Mouse (Mus musculus) neural tube, embryonic 11.5 days (tissue): ENCODE measurements around the gene Gm49395. TPM values are rescaled to one million over a fixed set of nuclear protein-coding genes. Genes with fewer than 3 reads are reported as not detected.

ENCODE experiments used
- ATAC-seq: fragments of 200-750 bp; cut with Nextera tagmentation; 2 replicates; pipeline ENCODE4 v1.8.0; 2017; ENCODE audit warnings: moderate number of reproducible peaks, mild to moderate bottlenecking, moderate TSS enrichment, moderate library complexity; ENCODE audit not compliant: insufficient read depth, low FRiP score, low TSS enrichment
- DNase-seq: peaks from one replicate; pipeline ENCODE4 v3.0.0-alpha.2; 2015; ENCODE audit warnings: low spot score
- H3K27ac ChIP-seq: fragments of 300-500 bp; sonication (generic); 2 replicates; pipeline ENCODE4 v1.5.1; 2014; ENCODE audit warnings: low read depth, mild to moderate bottlenecking, low read length
- H3K27me3 ChIP-seq: fragments of 300-500 bp; sonication (generic); 2 replicates; pipeline ENCODE4 v1.6.1; 2014; ENCODE audit warnings: mild to moderate bottlenecking, low read length, mixed read lengths; ENCODE audit not compliant: control insufficient read depth, insufficient read depth
- H3K36me3 ChIP-seq: fragments of 300-500 bp; sonication (generic); 2 replicates; pipeline ENCODE4 v1.6.1; 2014; ENCODE audit warnings: mild to moderate bottlenecking, low read length, moderate library complexity, mixed read lengths; ENCODE audit not compliant: control insufficient read depth, insufficient read depth
- H3K4me1 ChIP-seq: fragments of 300-500 bp; sonication (generic); 2 replicates; pipeline ENCODE4 v1.6.1; 2014; ENCODE audit warnings: low read length, mixed read lengths; ENCODE audit not compliant: control insufficient read depth, insufficient read depth
- H3K4me2 ChIP-seq: fragments of 300-500 bp; sonication (generic); 2 replicates; pipeline ENCODE4 v1.6.1; 2014; ENCODE audit warnings: low read depth, mild to moderate bottlenecking, moderate library complexity
- H3K4me3 ChIP-seq: fragments of 300-500 bp; sonication (generic); 2 replicates; pipeline ENCODE4 v1.5.1; 2014; ENCODE audit warnings: low read depth, low read length
- H3K9ac ChIP-seq: fragments of 300-500 bp; sonication (generic); 2 replicates; pipeline ENCODE4 v1.6.1; 2014; ENCODE audit warnings: mild to moderate bottlenecking, low read length
- H3K9me3 ChIP-seq: fragments of 300-500 bp; sonication (generic); 2 replicates; pipeline ENCODE4 v1.6.1; 2016; ENCODE audit warnings: low read length; ENCODE audit not compliant: control insufficient read depth
- WGBS: fragments of 180-500 bp; shearing (Covaris S2); extraction: QIAGEN DNeasy Blood & Tissue Kit; methylation state at CpG from one replicate; pipeline ENCODE4 v1.1.7; 2014; 5-methylcytosine and 5-hydroxymethylcytosine counted together
- polyA plus RNA-seq: library from polyadenylated mRNA; unstranded; fragments of >200 nt; fragmentation: Nextera tagmentation; extraction: Ambion mirVana; gene quantifications from 2 replicates; pipeline ENCODE4 v1.2.1, GENCODE M21; 2014

Gene Gm49395
- polyA plus RNA-seq, 1 experiment from 2014 or later: 3.7 TPM

- Histone ChIP-seq H3K36me3 (no peaks in the 10 kb centered on the region), H3K9me3 (no peaks in the 10 kb centered on the region), H3K4me3 (no peak overlapping the region), H3K4me2 (no peak overlapping the region), H3K27ac (no peak overlapping the region), H3K9ac (no peak overlapping the region), H3K4me1 (no peaks in the 10 kb centered on the region), H3K27me3 (no peaks in the 10 kb centered on the region)
- DNase-seq (no peak), ATAC-seq (no peak)
- WGBS: 90% methylated on average over 8 of the region's 8 CpGs
Measured at GRCm38 (mm10) chr13:115107436-115107835, 5.7 kb upstream of the Gm49395 start.

- no peak overlapping the region for H3K9ac ChIP-seq
- 85% methylated on average over 10 of the region's 10 CpGs for WGBS
- H3K27ac ChIP-seq: no peak overlapping the region
- no peaks in the 10 kb centered on the region for H3K27me3 ChIP-seq
- ATAC-seq (no peak), DNase-seq (no peak)
- no peaks in the 10 kb centered on the region for H3K9me3 ChIP-seq
- H3K4me3 ChIP-seq: no peak overlapping the region
- peaks cover 1% of the 10 kb centered on the region; the same call in 1 of the 2 replicates for H3K4me1 ChIP-seq
- H3K4me2 ChIP-seq: no peak overlapping the region
- H3K36me3 ChIP-seq: no peaks in the 10 kb centered on the region
Measured at GRCm38 (mm10) chr13:115106183-115106582, 4.5 kb upstream of the Gm49395 start.

- H3K4me1 ChIP-seq: peaks cover 2% of the 10 kb centered on the region; the same call in 1 of the 2 replicates
- ATAC-seq (no peak), DNase-seq (no peak)
- no peaks in the 10 kb centered on the region for H3K9me3 ChIP-seq
- H3K27me3 ChIP-seq: 0 out of 2 replicates have a peak, but pooled peaks cover 5% of the 10 kb centered on the region
- H3K4me3 ChIP-seq: no peak overlapping the region
- no peak overlapping the region for H3K9ac ChIP-seq
- no peak overlapping the region for H3K4me2 ChIP-seq
- no peak overlapping the region for H3K27ac ChIP-seq
- no peaks in the 10 kb centered on the region for H3K36me3 ChIP-seq
- 97% methylated on average over 2 of the region's 2 CpGs for WGBS
Measured at GRCm38 (mm10) chr13:115102754-115103153, 1.0 kb upstream of the Gm49395 start.

- Histone ChIP-seq H3K36me3 (no peaks in the 10 kb centered on the region), H3K4me2 (peak overlapping the region; percentile 86; the same call in 1 of the 2 replicates), H3K27ac (no peak overlapping the region), H3K4me3 (peak overlapping the region; percentile 50), H3K9me3 (no peaks in the 10 kb centered on the region), H3K27me3 (0 out of 2 replicates have a peak, but pooled peaks cover 5% of the 10 kb centered on the region), H3K4me1 (peaks cover 2% of the 10 kb centered on the region; the same call in 1 of the 2 replicates), H3K9ac (no peak overlapping the region)
- ATAC-seq: no peak
- 20% methylated on average over 11 of the region's 11 CpGs for WGBS
- DNase-seq: no peak
Measured at GRCm38 (mm10) chr13:115100381-115101177, 1.1 kb downstream of the Gm49395 start.

- WGBS: 87% methylated on average over 9 of the region's 9 CpGs
- H3K27ac ChIP-seq: no peak overlapping the region
Measured at GRCm38 (mm10) chr13:115099381-115099780, 2.3 kb downstream of the Gm49395 start.

GRCm38 (mm10) chr13:115098227-115098626, 3.5 kb downstream of the Gm49395 start:
- H3K4me2 ChIP-seq: no peak overlapping the region
- 71% methylated on average over 3 of the region's 3 CpGs for WGBS
- H3K4me1 ChIP-seq: peaks cover 2% of the 10 kb centered on the region; the same call in 1 of the 2 replicates
- no peaks in the 10 kb centered on the region for H3K36me3 ChIP-seq
- ATAC-seq: no peak
- 0 out of 2 replicates have a peak, but pooled peaks cover 5% of the 10 kb centered on the region for H3K27me3 ChIP-seq
- no peaks in the 10 kb centered on the region for H3K9me3 ChIP-seq
- no peak for DNase-seq
- H3K4me3 ChIP-seq: no peak overlapping the region
- no peak overlapping the region for H3K9ac ChIP-seq
- H3K27ac ChIP-seq: no peak overlapping the region

More at GRCm38 (mm10) chr13:115099381-115099780, 2.3 kb downstream of the Gm49395 start:
- Histone ChIP-seq H3K4me3 (no peak overlapping the region), H3K4me2 (no peak overlapping the region), H3K9me3 (no peaks in the 10 kb centered on the region), H3K4me1 (peaks cover 2% of the 10 kb centered on the region; the same call in 1 of the 2 replicates), H3K9ac (no peak overlapping the region), H3K36me3 (no peaks in the 10 kb centered on the region), H3K27me3 (0 out of 2 replicates have a peak, but pooled peaks cover 5% of the 10 kb centered on the region)
- no peak for ATAC-seq
- no peak for DNase-seq

- Histone ChIP-seq H3K4me2 (no peak overlapping the region), H3K36me3 (no peaks in the 10 kb centered on the region), H3K27me3 (0 out of 2 replicates have a peak, but pooled peaks cover 5% of the 10 kb centered on the region), H3K4me1 (peaks cover 2% of the 10 kb centered on the region; the same call in 1 of the 2 replicates), H3K27ac (no peak overlapping the region), H3K9me3 (no peaks in the 10 kb centered on the region), H3K9ac (no peak overlapping the region), H3K4me3 (no peak overlapping the region)
- ATAC-seq: no peak
- WGBS: 79% methylated on average over 5 of the region's 5 CpGs
- DNase-seq: no peak
Measured at GRCm38 (mm10) chr13:115096965-115097364, 4.8 kb downstream of the Gm49395 start.

GRCm38 (mm10) chr13:115096216-115096615, 5.5 kb downstream of the Gm49395 start:
- WGBS: 65% methylated on average over 2 of the region's 2 CpGs
- H3K4me2 ChIP-seq: no peak overlapping the region
- H3K36me3 ChIP-seq: no peaks in the 10 kb centered on the region
- H3K4me1 ChIP-seq: peaks cover 1% of the 10 kb centered on the region; the same call in 1 of the 2 replicates
- H3K27ac ChIP-seq: no peak overlapping the region
- no peak for DNase-seq
- H3K9ac ChIP-seq: no peak overlapping the region
- 0 out of 2 replicates have a peak, but pooled peaks cover 5% of the 10 kb centered on the region for H3K27me3 ChIP-seq
- H3K4me3 ChIP-seq: no peak overlapping the region
- ATAC-seq: no peak
- H3K9me3 ChIP-seq: no peaks in the 10 kb centered on the region

- H3K4me2 ChIP-seq: no peak overlapping the region
- H3K36me3 ChIP-seq: no peaks in the 10 kb centered on the region
- H3K4me3 ChIP-seq: no peak overlapping the region
- H3K9me3 ChIP-seq: no peaks in the 10 kb centered on the region
- 94% methylated on average over 2 of the region's 2 CpGs for WGBS
- ATAC-seq: no peak
- H3K9ac ChIP-seq: no peak overlapping the region
- no peak overlapping the region for H3K27ac ChIP-seq
- H3K4me1 ChIP-seq: no peaks in the 10 kb centered on the region
- no peaks in the 10 kb centered on the region for H3K27me3 ChIP-seq
- DNase-seq: no peak
Measured at GRCm38 (mm10) chr13:115095392-115095791, 6.3 kb downstream of the Gm49395 start.
